Mouse (Mus musculus) heart, adult 18-20 months (tissue): Measurements from ENCODE around the gene Kcnma1. TPM values are rescaled to one million over a fixed set of nuclear protein-coding genes. Genes with fewer than 3 reads are reported as not detected.

ENCODE experiments used
- DNase-seq, 2 experiments: peaks; one replicate each; pipeline ENCODE4 v3.0.0; 2021 to 2022; ENCODE audit warnings: mixed read lengths in 1 of 2
- total RNA-seq, 2 experiments: library from RNA; stranded (reverse); gene quantifications; 2 replicates each; pipeline ENCODE4 v1.2.3; 2021

Gene Kcnma1
- total RNA-seq, 2 experiments from 2014 or later: 0.69 to 0.79 TPM

DNA sequence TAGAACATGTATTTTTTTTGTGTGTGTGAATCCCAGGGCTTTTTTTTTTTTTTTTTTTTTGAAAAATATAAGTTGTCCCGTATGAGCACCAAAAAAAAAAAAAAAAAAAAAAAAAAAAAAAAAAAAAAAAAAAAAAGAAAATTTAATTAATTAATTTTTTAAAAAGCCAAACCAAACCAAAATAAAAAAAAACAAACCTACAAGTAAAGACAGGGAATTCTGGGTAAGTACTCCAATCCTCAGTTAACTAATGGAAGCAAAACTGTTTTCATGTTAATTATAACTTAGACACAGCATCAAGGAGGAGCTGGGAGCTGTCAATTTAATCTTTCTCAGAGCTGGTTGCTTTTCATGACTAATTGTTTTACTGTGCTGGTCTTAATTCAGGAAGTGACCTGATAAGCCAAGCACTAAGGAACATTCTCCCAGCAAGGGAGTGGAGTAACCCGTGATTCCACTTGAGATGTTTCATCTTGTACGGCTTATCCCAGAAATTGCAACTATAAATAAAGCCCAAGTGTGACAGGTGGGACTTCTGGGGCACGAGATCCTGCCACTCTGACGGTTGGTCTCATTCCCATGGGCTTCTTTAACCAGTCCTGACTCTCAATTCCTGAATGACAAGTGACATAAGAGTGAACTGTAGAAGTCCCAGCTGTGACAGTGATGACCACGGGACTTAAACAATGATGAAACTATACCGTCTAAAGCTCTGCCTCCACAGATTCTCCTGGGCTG is 424.4 kb downstream of the Kcnma1 start:
- DNase-seq: peak; percentile 8 to 20

DNA sequence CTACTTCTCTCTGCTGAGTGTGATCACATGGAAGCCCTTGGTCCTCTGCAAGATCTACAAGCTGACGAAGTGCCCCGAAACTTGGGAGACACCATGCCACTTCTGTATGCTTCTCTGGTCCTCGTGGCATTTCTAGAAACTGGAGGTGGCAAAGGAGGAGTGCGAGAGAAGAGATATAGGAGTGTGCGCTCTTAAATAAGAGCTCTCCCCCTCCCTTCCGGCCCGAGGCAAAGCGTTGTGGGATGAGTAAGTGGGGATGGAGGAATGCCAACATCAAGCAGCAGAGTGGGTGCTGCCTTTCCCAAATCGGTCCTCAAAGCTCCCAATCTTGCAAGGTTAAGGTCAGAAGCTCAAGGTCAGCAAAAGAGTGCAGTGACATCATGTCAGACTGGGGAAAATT is 426.8 kb downstream of the Kcnma1 start:
- no peak for DNase-seq

GRCm38 (mm10) chr14:23583235-23583634 is 431.1 kb downstream of the Kcnma1 start:
- peak; percentile 34 to 69 for DNase-seq

DNA sequence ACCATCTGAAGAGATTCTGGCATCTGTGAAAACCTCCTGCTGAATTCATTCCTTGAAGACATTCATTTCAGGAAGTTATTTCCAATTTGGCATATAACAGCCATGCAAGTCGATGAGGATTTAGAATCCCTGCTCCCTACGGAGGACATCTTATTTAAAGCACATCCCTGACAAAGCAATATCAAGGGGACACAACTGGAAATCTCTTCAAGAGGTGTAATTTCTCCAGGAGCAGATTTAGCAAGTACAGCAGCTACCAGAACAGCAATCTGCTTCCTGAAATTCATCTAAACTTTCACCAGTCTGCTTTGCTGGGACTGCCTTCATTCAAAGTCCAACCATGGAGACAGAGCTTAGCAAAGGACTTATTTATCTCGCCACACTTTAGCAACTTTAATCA is 433.0 kb downstream of the Kcnma1 start:
- DNase-seq: no peak

- DNase-seq: peak in 1 of 2 experiments; percentile 22
Observed at GRCm38 (mm10) chr14:23575951-23576350, 438.3 kb downstream of the Kcnma1 start.

DNA sequence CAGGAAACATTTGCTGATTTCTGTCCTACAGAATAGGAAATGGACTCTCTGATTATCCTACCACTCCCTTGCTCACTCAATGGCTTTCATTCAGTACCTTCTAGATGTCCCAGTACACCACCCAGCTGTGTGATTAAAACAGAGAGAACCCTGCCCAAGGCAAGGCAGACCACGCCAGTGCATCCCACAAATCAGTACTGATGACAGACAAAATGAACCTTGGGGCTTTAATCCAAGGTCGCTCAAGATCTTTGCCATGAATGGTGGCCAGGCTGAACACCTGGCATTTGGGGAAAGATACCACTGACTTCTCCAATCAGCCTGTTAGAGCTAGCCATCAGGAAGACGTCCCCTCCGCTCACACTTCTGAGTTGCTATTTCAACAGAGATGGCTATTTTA is 440.2 kb downstream of the Kcnma1 start:
- no peak for DNase-seq

DNA sequence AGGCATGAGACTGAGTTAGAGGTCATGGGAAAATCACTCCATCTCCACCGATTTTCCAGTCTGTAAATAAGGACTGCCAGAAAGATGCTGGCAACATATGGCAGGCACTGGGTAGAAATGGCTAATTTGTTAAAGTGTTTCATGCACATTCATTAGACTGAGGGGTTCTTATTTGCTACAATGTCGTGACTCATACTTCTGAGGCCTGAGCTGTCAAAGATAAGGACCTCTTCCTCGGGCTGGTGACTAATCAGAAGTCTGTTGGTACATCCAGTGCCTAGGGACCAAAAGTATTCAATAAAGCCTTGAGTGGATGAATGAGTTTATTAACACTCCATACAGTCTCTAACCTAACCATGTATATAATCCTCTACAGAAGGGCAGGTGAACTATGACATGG is 440.9 kb downstream of the Kcnma1 start:
- DNase-seq: no peak

- peak; percentile 6 to 27 for DNase-seq
Observed at GRCm38 (mm10) chr14:23572778-23573177, 441.5 kb downstream of the Kcnma1 start.

DNA sequence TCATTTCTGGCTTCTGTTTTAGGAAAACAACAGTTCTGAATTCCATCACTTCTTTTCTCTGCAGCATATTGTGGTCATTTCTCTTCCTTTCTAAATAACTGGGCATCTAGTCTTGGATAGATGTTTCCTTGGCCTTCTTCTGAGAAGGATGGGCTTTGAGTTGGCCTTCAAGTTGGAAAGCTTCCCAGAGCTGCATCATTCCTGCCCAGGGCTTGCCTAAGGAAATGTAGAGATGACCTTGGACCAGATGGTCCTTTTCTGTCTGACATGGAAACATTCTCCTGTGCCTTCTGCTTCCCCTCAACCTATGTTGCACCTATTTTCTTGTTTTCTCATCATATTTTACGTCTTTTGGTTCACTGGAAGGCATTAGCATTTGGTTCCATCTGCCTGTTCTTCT is 444.0 kb downstream of the Kcnma1 start:
- no peak for DNase-seq

- DNase-seq: no peak
Observed at GRCm38 (mm10) chr14:23565931-23566330, 448.4 kb downstream of the Kcnma1 start.

DNA sequence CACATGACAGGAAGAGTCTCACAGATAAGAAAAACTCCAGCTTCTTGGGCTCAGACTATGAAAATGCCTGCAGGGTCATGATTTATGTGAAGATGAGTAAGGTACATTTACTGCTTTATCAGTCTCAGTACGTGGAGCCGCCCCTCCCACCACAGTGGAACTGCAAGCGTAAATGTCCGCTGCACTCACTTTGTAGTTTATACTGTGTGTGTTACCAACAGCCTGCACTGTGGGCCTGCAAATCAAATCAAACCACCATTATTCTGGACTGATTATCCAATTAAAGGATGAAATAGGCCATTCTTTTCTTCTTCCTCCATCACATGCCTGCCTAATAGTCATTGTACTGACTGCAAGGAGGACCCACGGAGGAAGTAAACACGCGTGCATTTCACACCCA is 449.8 kb downstream of the Kcnma1 start:
- no peak for DNase-seq

- DNase-seq: no peak
Observed at GRCm38 (mm10) chr14:23563180-23563579, 451.1 kb downstream of the Kcnma1 start.

GRCm38 (mm10) chr14:23555647-23556046 is 458.6 kb downstream of the Kcnma1 start:
- DNase-seq: no peak

DNA sequence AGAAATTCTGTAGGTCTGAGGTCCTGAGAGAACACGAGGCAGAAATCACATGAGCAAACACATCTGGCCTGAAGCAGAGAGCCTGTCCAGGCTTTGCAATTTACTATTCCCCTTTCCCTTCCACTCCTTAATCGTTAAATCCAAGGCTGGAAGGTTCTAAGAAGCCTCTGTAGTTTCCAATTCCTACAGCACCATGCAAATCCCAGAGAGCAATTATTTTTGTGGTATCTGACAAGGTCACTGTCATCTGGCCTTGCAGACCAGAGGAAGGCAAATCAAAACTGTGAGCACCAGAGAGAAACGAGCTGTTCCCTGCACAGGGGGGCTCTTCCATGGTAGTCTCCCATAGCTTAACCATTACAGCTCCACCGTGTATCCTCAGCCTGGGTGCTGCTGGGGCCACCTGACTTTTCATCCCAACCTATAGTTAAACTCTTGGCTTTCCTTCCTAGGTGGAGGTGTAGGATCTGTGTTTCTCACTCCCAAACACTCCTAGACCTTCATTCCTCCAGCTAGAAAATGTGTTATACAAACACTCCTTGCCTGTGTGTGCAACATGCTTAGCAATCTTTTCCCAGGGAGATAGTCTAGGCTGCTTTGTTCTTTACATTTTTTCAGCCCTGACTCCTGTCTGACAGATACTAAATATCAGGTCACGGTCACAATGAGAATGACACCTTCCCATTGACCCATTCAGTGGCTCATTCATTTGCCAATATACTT is 461.9 kb downstream of the Kcnma1 start:
- DNase-seq: no peak

- no peak for DNase-seq
Observed at GRCm38 (mm10) chr14:23550467-23550866, 463.8 kb downstream of the Kcnma1 start.

DNA sequence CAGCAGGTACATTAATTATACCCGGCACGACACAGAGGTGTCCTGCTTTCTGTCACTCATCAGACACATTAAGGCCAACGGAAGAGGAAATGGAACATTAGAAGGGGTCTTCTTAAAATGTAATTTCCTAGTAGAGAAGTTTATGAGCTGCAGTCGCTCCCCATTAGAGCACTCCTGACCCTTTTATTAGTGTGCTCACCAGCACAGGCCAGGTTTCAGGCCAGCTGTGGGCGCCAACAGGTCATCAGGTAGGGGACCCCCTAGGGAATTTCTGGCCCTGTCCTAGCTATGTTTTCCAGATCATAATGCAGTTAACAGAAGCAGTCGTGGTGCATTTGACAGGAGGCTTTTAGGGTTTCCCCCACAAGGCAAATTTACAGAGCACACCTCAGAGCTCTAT is 472.2 kb downstream of the Kcnma1 start:
- no peak for DNase-seq

DNA sequence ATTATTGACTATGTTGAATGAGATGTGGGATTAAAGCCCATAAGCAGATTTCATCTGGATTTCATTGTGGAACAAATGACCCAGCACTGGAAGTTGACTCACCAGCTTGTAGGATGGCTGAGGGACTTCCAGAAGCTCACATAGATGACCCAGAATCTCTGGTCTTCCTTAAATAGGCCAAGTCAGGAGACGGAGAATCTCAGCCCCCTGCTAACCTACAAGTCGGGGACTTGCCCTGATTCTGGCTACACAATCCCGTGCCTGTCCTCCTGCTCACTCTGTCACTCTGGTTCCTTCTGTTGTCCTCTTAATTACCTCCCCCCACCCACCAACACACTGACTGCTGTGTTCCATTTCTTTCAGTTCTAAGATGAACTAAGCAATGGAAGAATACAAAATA is 474.7 kb downstream of the Kcnma1 start:
- DNase-seq: no peak

- no peak for DNase-seq
Observed at GRCm38 (mm10) chr14:23533346-23533745, 480.9 kb downstream of the Kcnma1 start.

- DNase-seq: no peak
Observed at GRCm38 (mm10) chr14:23531735-23532525, 482.4 kb downstream of the Kcnma1 start.

GRCm38 (mm10) chr14:23529720-23530119 is 484.6 kb downstream of the Kcnma1 start:
- peak; percentile 45 to 78 for DNase-seq

DNA sequence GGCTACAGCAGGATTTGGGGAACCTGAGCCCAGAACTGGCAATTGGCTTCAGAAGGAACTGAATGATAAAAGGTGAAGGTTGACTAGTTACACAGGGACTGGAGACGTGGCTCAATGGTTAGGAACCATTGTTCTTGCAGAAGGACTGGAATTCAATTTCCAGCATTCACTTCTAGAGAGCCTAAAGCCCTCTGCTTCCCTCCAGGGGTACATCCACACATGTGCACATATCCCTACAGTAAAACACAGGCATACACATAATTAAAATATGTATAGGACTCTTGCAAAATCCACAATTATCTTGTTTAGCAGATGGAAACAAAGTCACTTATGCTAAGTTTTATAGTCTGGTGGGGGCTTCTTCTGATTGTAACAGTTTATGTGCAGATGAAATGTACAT is 485.1 kb downstream of the Kcnma1 start:
- DNase-seq: no peak

DNA sequence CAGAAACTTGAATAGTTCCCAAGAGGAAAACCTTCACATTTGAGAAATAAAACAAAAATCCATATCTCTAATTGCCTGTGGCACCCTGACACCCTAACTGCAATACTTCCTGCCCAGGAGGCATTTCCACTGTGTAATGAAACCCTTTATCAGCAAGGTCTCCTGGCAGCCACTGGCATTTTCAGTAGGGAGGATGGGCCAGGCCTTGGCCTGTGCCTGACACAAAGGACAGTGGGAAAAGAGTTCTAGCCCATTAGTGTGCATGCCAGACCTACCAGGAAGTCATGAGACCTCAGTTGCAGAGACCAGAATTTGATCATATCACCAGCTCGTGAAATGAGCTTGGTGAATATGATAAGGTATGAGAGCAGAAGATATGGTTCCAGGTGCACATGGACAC is 488.4 kb downstream of the Kcnma1 start:
- no peak for DNase-seq
